Mouse (Mus musculus) forebrain, embryonic 16.5 days (tissue): Measurements from ENCODE around the gene Oas1c. TPM values are rescaled to one million over a fixed set of nuclear protein-coding genes. Genes with fewer than 3 reads are reported as not detected.
"Not testable (repeated sequence)": the region's sequence is repeated elsewhere in the genome, so short reads cannot be mapped to it uniquely, and the experiment has no call there.

Source experiments
- ATAC-seq: fragments of 200-750 bp; cut with Nextera tagmentation; 2 replicates; pipeline ENCODE4 v1.8.0; 2017; ENCODE audit warnings: mild to moderate bottlenecking, moderate library complexity
- H3K27ac ChIP-seq: fragments of 300-500 bp; sonication (generic); 2 replicates; pipeline ENCODE4 v1.5.1; 2014; ENCODE audit warnings: low read length, control low read depth
- H3K27me3 ChIP-seq: fragments of 300-500 bp; sonication (generic); replicated peaks from 2 replicates; pipeline ENCODE4 v1.6.1; 2014; ENCODE audit warnings: low read length; ENCODE audit not compliant: control insufficient read depth, insufficient read depth
- H3K36me3 ChIP-seq: fragments of 300-500 bp; sonication (generic); 2 replicates; pipeline ENCODE4 v1.6.1; 2014; ENCODE audit not compliant: control insufficient read depth, insufficient read depth
- H3K4me1 ChIP-seq: fragments of 300-500 bp; sonication (generic); replicated peaks from 2 replicates; pipeline ENCODE4 v1.6.1; 2014; ENCODE audit warnings: low read length; ENCODE audit not compliant: control insufficient read depth, insufficient read depth
- H3K4me2 ChIP-seq: fragments of 300-500 bp; sonication (generic); 2 replicates; pipeline ENCODE4 v1.6.1; 2014; ENCODE audit warnings: mild to moderate bottlenecking, low read length, control low read depth
- H3K4me3 ChIP-seq: fragments of 300-500 bp; sonication (generic); replicated peaks from 2 replicates; pipeline ENCODE4 v1.5.1; 2014; ENCODE audit warnings: mild to moderate bottlenecking, low read length, control low read depth
- H3K9ac ChIP-seq: fragments of 300-500 bp; sonication (generic); replicated peaks from 2 replicates; pipeline ENCODE4 v1.6.1; 2014; ENCODE audit warnings: low read depth, low read length, control low read depth
- H3K9me3 ChIP-seq: fragments of 300-500 bp; sonication (generic); 2 replicates; pipeline ENCODE4 v1.6.1; 2016; ENCODE audit warnings: low read length; ENCODE audit not compliant: control insufficient read depth
- WGBS: fragments of 180-500 bp; shearing (Covaris S2); extraction: QIAGEN DNeasy Blood & Tissue Kit; methylation state at CpG from one replicate; pipeline ENCODE4 v1.1.7; 2014; 5-methylcytosine and 5-hydroxymethylcytosine counted together
- polyA plus RNA-seq: library from polyadenylated mRNA; unstranded; fragments of >200 nt; fragmentation: Nextera tagmentation; extraction: Ambion mirVana; gene quantifications from 2 replicates; pipeline ENCODE4 v1.2.1, GENCODE M21; 2015

Gene Oas1c
- polyA plus RNA-seq, 1 experiment from 2014 or later: 0.32 TPM

DNA sequence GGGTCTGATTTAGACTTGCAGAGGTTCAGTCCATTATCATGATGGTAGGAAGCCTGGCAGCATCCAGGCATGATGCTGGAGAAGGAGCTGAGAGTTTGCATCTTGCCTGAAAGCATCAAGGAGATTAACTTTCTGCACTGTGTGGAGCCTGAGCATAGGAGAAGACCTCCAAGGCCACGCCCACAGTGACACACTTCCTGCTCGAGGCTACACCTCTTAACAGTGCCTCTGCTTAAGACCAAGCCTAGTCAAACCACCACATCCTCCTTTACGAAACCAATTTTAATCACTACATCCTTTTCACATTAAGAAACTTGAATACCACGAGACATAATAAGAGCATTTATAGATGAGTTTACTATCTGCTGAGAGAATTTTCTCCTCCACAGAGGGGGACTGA, 18.7 kb upstream of the Oas1c start:
- H3K4me3 ChIP-seq: no peak overlapping the region
- H3K36me3 ChIP-seq: no peaks in the 10 kb centered on the region
- H3K9me3 ChIP-seq: no peaks in the 10 kb centered on the region
- H3K4me2 ChIP-seq: no peak overlapping the region
- no peak overlapping the region for H3K9ac ChIP-seq
- ATAC-seq: no peak
- 83% methylated on average over 4 of the region's 4 CpGs for WGBS
- H3K27ac ChIP-seq: no peak overlapping the region
- no peaks in the 10 kb centered on the region for H3K27me3 ChIP-seq
- H3K4me1 ChIP-seq: peaks cover 9% of the 10 kb centered on the region

GRCm38 (mm10) chr5:120818999-120819398, 6.7 kb upstream of the Oas1c start:
- no peak overlapping the region for H3K9ac ChIP-seq
- H3K27ac ChIP-seq: no peak overlapping the region
- no peaks in the 10 kb centered on the region for H3K4me1 ChIP-seq
- H3K9me3 ChIP-seq: peaks cover 11% of the 10 kb centered on the region
- H3K27me3 ChIP-seq: no peaks in the 10 kb centered on the region
- H3K36me3 ChIP-seq: no peaks in the 10 kb centered on the region
- no peak overlapping the region for H3K4me2 ChIP-seq
- ATAC-seq: no peak
- H3K4me3 ChIP-seq: no peak overlapping the region

DNA sequence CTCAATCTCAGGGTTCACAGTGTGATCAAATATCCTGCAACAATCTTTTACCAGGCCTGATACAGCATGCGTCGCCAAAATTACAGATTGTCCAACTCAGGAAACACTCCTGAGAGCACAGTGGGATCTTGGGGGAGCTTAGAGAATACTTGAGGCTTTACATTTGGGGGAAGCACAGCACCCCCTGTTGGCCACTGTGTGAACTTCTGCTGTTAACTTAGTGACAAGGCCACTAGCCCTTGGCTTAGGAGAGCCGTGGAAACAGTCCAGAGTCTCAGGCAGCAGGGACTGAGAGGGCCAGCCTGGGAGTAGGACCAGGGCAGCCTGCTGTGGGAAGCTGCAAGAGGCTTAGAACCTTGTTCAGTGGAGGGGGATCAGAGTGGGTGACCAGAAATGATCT, 3.6 kb upstream of the Oas1c start:
- H3K36me3 ChIP-seq: no peaks in the 10 kb centered on the region
- H3K9ac ChIP-seq: no peak overlapping the region
- no peak for ATAC-seq
- no peak overlapping the region for H3K4me3 ChIP-seq
- H3K4me1 ChIP-seq: peaks cover 4% of the 10 kb centered on the region; the same call in 1 of the 2 replicates
- 54% methylated on average over 3 of the region's 3 CpGs for WGBS
- H3K4me2 ChIP-seq: no peak overlapping the region
- no peak overlapping the region for H3K27ac ChIP-seq
- peaks cover 11% of the 10 kb centered on the region for H3K9me3 ChIP-seq
- H3K27me3 ChIP-seq: no peaks in the 10 kb centered on the region

- Histone ChIP-seq H3K4me2 (peak overlapping the region; percentile 49), H3K27me3 (no peaks in the 10 kb centered on the region), H3K36me3 (no peaks in the 10 kb centered on the region), H3K4me3 (no peak overlapping the region), H3K9ac (no peak overlapping the region), H3K9me3 (no peaks in the 10 kb centered on the region), H3K27ac (no peak overlapping the region), H3K4me1 (peaks cover 4% of the 10 kb centered on the region; the same call in 1 of the 2 replicates)
- WGBS: 85% methylated on average over 6 of the region's 6 CpGs
- ATAC-seq: no peak
These were observed 709 bp upstream of the Oas1c start for GRCm38 (mm10) chr5:120813023-120813422.

GRCm38 (mm10) chr5:120809171-120809570, 3.1 kb downstream of the Oas1c start:
- Histone ChIP-seq H3K9me3 (no peaks in the 10 kb centered on the region), H3K4me1 (peaks cover 4% of the 10 kb centered on the region; the same call in 1 of the 2 replicates), H3K36me3 (no peaks in the 10 kb centered on the region), H3K4me3 (no peak overlapping the region), H3K27ac (no peak overlapping the region), H3K27me3 (no peaks in the 10 kb centered on the region), H3K4me2 (no peak overlapping the region), H3K9ac (no peak overlapping the region)
- WGBS: 34% methylated on average over 6 of the region's 6 CpGs
- ATAC-seq: no peak

DNA sequence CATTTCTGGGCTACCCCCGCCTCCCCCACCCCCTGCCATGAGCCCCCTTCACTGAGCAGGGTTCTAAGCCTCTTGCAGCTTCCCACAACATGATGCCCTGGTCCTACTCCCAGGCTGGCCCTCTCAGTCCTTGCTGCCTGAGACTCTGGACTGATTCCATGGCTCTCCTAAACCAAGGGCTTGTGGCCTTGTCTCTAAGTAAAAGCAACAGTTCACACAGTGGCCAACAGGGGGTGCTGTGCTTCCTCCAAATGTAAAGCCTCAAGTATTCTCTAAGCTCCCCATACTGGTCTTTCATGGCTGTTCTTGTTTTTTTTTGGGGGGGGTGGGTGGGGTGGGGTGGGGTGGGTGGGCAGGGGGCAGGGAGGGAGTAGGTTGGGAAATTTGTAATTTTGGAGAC, 5.9 kb downstream of the Oas1c start:
- Histone ChIP-seq H3K27ac (no peak overlapping the region), H3K4me3 (no peak overlapping the region), H3K9ac (no peak overlapping the region), H3K4me2 (no peak overlapping the region), H3K9me3 (no peaks in the 10 kb centered on the region), H3K36me3 (no peaks in the 10 kb centered on the region), H3K27me3 (no peaks in the 10 kb centered on the region), H3K4me1 (no peaks in the 10 kb centered on the region)
- ATAC-seq: no peak
- WGBS: 94% methylated on average over 1 of the region's 1 CpGs

DNA sequence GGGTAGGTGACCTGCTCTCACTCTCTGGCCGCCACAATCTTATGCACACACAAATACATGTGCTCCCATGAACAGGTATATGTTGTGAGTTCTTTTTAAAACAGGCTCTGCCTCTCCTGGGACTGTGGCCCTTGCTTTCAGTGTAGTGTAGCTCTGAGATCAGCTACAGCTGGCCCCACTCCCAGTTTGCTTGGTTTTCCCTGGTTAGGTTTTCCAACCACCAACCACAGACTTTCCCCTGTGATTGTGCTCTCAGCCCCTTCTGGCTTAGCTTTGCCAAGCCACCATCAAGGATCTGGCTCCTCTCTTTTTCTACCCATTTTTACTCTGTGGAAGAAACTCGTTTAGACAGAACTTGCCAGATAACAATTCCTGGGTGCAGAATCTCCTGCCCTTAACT, 8.7 kb downstream of the Oas1c start:
- Histone ChIP-seq H3K27ac (no peak overlapping the region), H3K27me3 (no peaks in the 10 kb centered on the region), H3K36me3 (no peaks in the 10 kb centered on the region), H3K9me3 (no peaks in the 10 kb centered on the region), H3K4me1 (no peaks in the 10 kb centered on the region), H3K4me3 (no peak overlapping the region), H3K4me2 (no peak overlapping the region), H3K9ac (no peak overlapping the region)
- 77% methylated on average over 2 of the region's 2 CpGs for WGBS
- ATAC-seq: no peak

GRCm38 (mm10) chr5:120798943-120799342, 13.4 kb downstream of the Oas1c start:
- not testable (repeated sequence) for H3K9me3 ChIP-seq, H3K9ac ChIP-seq, ATAC-seq, H3K27me3 ChIP-seq, H3K4me2 ChIP-seq, H3K27ac ChIP-seq, H3K4me3 ChIP-seq, H3K36me3 ChIP-seq, H3K4me1 ChIP-seq
- 51% methylated on average over 2 of the region's 2 CpGs for WGBS

GRCm38 (mm10) chr5:120798147-120798546, 14.2 kb downstream of the Oas1c start:
- not testable (repeated sequence) for H3K27me3 ChIP-seq, H3K4me3 ChIP-seq, H3K9ac ChIP-seq, H3K36me3 ChIP-seq, H3K4me1 ChIP-seq, H3K9me3 ChIP-seq, ATAC-seq, H3K27ac ChIP-seq, H3K4me2 ChIP-seq
- 71% methylated on average over 5 of the region's 5 CpGs for WGBS

DNA sequence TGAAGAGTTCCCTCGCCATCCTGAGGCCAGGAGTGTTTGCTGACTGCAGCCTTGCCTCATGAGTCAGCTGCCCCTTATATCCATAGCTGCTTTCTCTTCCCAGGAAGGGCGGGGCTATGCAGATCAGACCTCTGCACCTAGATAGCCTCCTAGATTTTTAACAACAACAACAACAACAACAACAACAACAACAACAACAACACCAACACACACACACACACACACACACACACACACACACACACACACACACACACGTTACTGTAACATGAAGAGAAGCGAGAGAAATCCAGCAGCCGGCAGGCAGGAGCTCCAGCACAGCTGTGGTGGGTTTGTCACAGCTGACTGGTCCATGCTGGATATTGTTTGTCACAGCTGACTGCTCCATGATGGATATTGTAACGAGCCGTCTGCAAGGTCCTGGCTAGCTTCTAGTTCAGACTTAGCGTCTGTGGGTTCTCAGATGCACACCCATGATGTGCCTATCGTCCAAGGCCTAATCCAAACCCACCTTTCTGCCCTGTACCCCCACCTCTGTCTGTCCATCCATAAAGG, 16.8 kb downstream of the Oas1c start, which contains the start of gene Oas1e:
Gene Oas1e, minus strand, starts transcription at position 51 of the 555 bp plus-strand sequence.
- not testable (repeated sequence) for H3K4me3 ChIP-seq, H3K4me2 ChIP-seq, H3K36me3 ChIP-seq, H3K9ac ChIP-seq, H3K4me1 ChIP-seq, H3K9me3 ChIP-seq, H3K27ac ChIP-seq, ATAC-seq, H3K27me3 ChIP-seq
- 61% methylated on average over 9 of the region's 9 CpGs for WGBS
